Mouse (Mus musculus) lung, postnatal 25 days (tissue): ENCODE measurements around the gene Chd5.

Experiments
- DNase-seq: peaks from one replicate; pipeline ENCODE4 v3.0.0; 2022; ENCODE audit warnings: low spot score

Chd5 gene

GRCm38 (mm10) chr4:152355672-152356071 lies 17.2 kb downstream of the Chd5 start:
- no peak for DNase-seq

GRCm38 (mm10) chr4:152359700-152360099 lies 21.2 kb downstream of the Chd5 start:
- DNase-seq: no peak

- no peak for DNase-seq
Measured at GRCm38 (mm10) chr4:152360855-152361254, 22.4 kb downstream of the Chd5 start.

GRCm38 (mm10) chr4:152362180-152362579 lies 23.7 kb downstream of the Chd5 start:
- no peak for DNase-seq

GRCm38 (mm10) chr4:152365228-152365627 lies 26.8 kb downstream of the Chd5 start:
- no peak for DNase-seq

- no peak for DNase-seq
Measured at GRCm38 (mm10) chr4:152382528-152383252, 44.2 kb downstream of the Chd5 start.

GRCm38 (mm10) chr4:152385644-152386043 lies 47.2 kb downstream of the Chd5 start:
- peak; percentile 12 for DNase-seq

- DNase-seq: no peak
Measured at GRCm38 (mm10) chr4:152392192-152392591, 53.7 kb downstream of the Chd5 start.

GRCm38 (mm10) chr4:152392627-152393026 lies 54.2 kb downstream of the Chd5 start:
- DNase-seq: no peak

- no peak for DNase-seq
Measured at GRCm38 (mm10) chr4:152398926-152399325, 60.5 kb downstream of the Chd5 start.

GRCm38 (mm10) chr4:152405143-152405542 lies 66.7 kb downstream of the Chd5 start:
- no peak for DNase-seq

- DNase-seq: no peak
Measured at GRCm38 (mm10) chr4:152405671-152406201, 67.3 kb downstream of the Chd5 start.

- DNase-seq: no peak
Measured at GRCm38 (mm10) chr4:152406531-152406930, 68.1 kb downstream of the Chd5 start.

- no peak for DNase-seq
Measured at GRCm38 (mm10) chr4:152410961-152411360, 72.5 kb downstream of the Chd5 start.

GRCm38 (mm10) chr4:152412524-152413080 lies 74.2 kb downstream of the Chd5 start:
- no peak for DNase-seq

GRCm38 (mm10) chr4:152418229-152419060 lies 80.0 kb downstream of the Chd5 start:
- no peak for DNase-seq

GRCm38 (mm10) chr4:152423576-152423975 lies 85.1 kb downstream of the Chd5 start:
- no peak for DNase-seq

- no peak for DNase-seq
Measured at GRCm38 (mm10) chr4:152424341-152424740, 85.9 kb downstream of the Chd5 start.

- no peak for DNase-seq
Measured at GRCm38 (mm10) chr4:152424922-152425321, 86.5 kb downstream of the Chd5 start.

- DNase-seq: no peak
Measured at GRCm38 (mm10) chr4:152428259-152428658, 89.8 kb downstream of the Chd5 start.

GRCm38 (mm10) chr4:152432308-152432707 lies 93.9 kb downstream of the Chd5 start:
- peak; percentile 22 for DNase-seq

- peak; percentile 73 for DNase-seq
Measured at GRCm38 (mm10) chr4:152434836-152435235, 96.4 kb downstream of the Chd5 start.

GRCm38 (mm10) chr4:152435255-152435654 lies 96.8 kb downstream of the Chd5 start:
- peak; percentile 50 for DNase-seq
